Mouse (Mus musculus): ENCODE results near the gene Man1a. TPM values are rescaled to one million over a fixed set of nuclear protein-coding genes. Genes with fewer than 3 reads are reported as not detected.

Gene Man1a
- total and polyA plus RNA-seq, 2 experiments: 45.4 to 161 TPM

DNA sequence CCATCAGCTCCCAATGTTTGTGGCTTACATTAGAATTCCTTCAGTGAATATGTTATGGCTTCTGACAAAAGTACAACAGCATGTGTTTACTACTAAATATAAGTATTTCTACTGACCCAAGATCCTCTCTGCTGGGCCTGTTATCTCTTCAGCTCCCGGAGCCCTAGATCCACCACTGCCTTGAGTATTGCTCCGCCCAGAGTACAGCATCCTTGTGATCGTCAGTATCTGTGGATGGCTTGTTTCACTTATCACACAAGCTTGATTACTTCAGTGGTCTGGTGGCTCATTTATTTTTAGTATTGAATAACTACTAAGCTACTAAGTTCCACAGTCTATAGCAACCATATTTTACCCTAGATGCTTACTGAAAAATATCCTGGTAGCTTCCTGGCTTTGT is 33.1 kb downstream of the Man1a start:
- WGBS: 74% methylated on average over 3 of the region's 3 CpGs
- TF ChIP-seq POLR2A (IDR thresholded peaks at IDR 0.05; ENCODE audit: extremely low read depth, insufficient read depth, low read length) (no peak), CTCF (IDR thresholded peaks at IDR 0.05; ENCODE audit: low read depth, low read length) (no peak)
- H3K9ac ChIP-seq (ENCODE audit: low read depth, low read length): no peak overlapping the region
- peaks cover 24% of the 10 kb centered on the region; the same call in 1 of the 2 replicates for H3K79me2 ChIP-seq (ENCODE audit: control insufficient read depth, insufficient read depth, low read length)
- DNase-seq (ENCODE audit: extremely low read depth, low read depth, low spot score): no peak
- peaks cover 19% of the 10 kb centered on the region for H3K4me1 ChIP-seq (ENCODE audit: control insufficient read depth, insufficient read depth, low read length)
- H3K27ac ChIP-seq (replicated peaks; ENCODE audit: insufficient read depth, low read depth, low read length): no peak overlapping the region
- no peaks in the 10 kb centered on the region for H3K36me3 ChIP-seq (ENCODE audit: control insufficient read depth, insufficient read depth, low read length)
- H3K27me3 ChIP-seq (ENCODE audit: control insufficient read depth, insufficient read depth, low read length): no peaks in the 10 kb centered on the region
- H3K4me3 ChIP-seq (ENCODE audit: insufficient read depth, low read depth, low read length): no peak overlapping the region

- DNase-seq (ENCODE audit: extremely low read depth, low read depth, low spot score): peak; percentile 85
- Histone ChIP-seq H3K79me2 (ENCODE audit: control insufficient read depth, insufficient read depth, low read length) (peaks cover 24% of the 10 kb centered on the region; the same call in 1 of the 2 replicates), H3K9ac (ENCODE audit: low read depth, low read length) (no peak overlapping the region), H3K27ac (replicated peaks; ENCODE audit: insufficient read depth, low read depth, low read length) (no peak overlapping the region), H3K4me1 (ENCODE audit: control insufficient read depth, insufficient read depth, low read length) (peaks cover 18% of the 10 kb centered on the region), H3K4me3 (ENCODE audit: insufficient read depth, low read depth, low read length) (no peak overlapping the region), H3K36me3 (ENCODE audit: control insufficient read depth, insufficient read depth, low read length) (no peaks in the 10 kb centered on the region), H3K27me3 (ENCODE audit: control insufficient read depth, insufficient read depth, low read length) (no peaks in the 10 kb centered on the region)
- no peak for TF ChIP-seq CTCF (IDR thresholded peaks at IDR 0.05; ENCODE audit: low read depth, low read length)
- TF ChIP-seq POLR2A (IDR thresholded peaks at IDR 0.05; ENCODE audit: extremely low read depth, insufficient read depth, low read length): no peak
- 49% methylated on average over 7 of the region's 7 CpGs for WGBS
These were observed 34.1 kb downstream of the Man1a start for GRCm38 (mm10) chr10:54042212-54042840.

GRCm38 (mm10) chr10:54040261-54041165 is 35.9 kb downstream of the Man1a start:
- Histone ChIP-seq H3K27me3 (ENCODE audit: control insufficient read depth, insufficient read depth, low read length) (no peaks in the 10 kb centered on the region), H3K4me3 (ENCODE audit: insufficient read depth, low read depth, low read length) (no peak overlapping the region), H3K9ac (ENCODE audit: low read depth, low read length) (no peak overlapping the region), H3K79me2 (ENCODE audit: control insufficient read depth, insufficient read depth, low read length) (peaks cover 19% of the 10 kb centered on the region; the same call in 1 of the 2 replicates), H3K36me3 (ENCODE audit: control insufficient read depth, insufficient read depth, low read length) (peaks cover 3% of the 10 kb centered on the region; the same call in 1 of the 2 replicates), H3K4me1 (ENCODE audit: control insufficient read depth, insufficient read depth, low read length) (peaks cover 11% of the 10 kb centered on the region), H3K27ac (replicated peaks; ENCODE audit: insufficient read depth, low read depth, low read length) (peak overlapping the region; percentile 41)
- no peak for DNase-seq (ENCODE audit: extremely low read depth, low read depth, low spot score)
- 72% methylated on average over 11 of the region's 11 CpGs for WGBS
- TF ChIP-seq POLR2A (IDR thresholded peaks at IDR 0.05; ENCODE audit: extremely low read depth, insufficient read depth, low read length) (no peak), CTCF (IDR thresholded peaks at IDR 0.05; ENCODE audit: low read depth, low read length) (no peak)

DNA sequence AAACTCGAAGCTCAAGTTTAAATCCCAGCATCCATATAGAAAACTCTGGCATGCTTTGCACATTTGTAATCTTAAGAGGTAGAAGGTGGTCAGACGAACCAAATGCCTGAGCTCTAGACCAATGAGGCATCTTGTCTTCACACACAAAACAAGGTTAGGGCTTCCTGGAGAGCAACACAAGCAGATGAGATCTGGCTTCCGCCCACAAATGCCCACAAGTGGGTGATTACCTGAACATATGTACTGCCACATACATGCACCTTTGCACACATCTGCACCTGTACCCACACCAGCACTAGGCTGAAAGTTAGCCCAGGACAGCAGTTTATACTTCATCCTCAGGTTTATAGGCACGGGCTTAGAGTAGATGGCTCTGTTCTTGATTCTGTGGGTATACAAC is 36.7 kb downstream of the Man1a start:
- WGBS: 85% methylated on average over 4 of the region's 4 CpGs
- H3K9ac ChIP-seq (ENCODE audit: low read depth, low read length): no peak overlapping the region

GRCm38 (mm10) chr10:54038734-54039133 is 37.7 kb downstream of the Man1a start:
- Histone ChIP-seq H3K27ac (replicated peaks; ENCODE audit: insufficient read depth, low read depth, low read length) (no peak overlapping the region; the same call in 1 of the 2 replicates), H3K4me3 (ENCODE audit: insufficient read depth, low read depth, low read length) (no peak overlapping the region), H3K4me1 (ENCODE audit: control insufficient read depth, insufficient read depth, low read length) (peaks cover 11% of the 10 kb centered on the region), H3K36me3 (ENCODE audit: control insufficient read depth, insufficient read depth, low read length) (peaks cover 3% of the 10 kb centered on the region; the same call in 1 of the 2 replicates), H3K79me2 (ENCODE audit: control insufficient read depth, insufficient read depth, low read length) (peaks cover 19% of the 10 kb centered on the region; the same call in 1 of the 2 replicates), H3K27me3 (ENCODE audit: control insufficient read depth, insufficient read depth, low read length) (no peaks in the 10 kb centered on the region), H3K9ac (ENCODE audit: low read depth, low read length) (no peak overlapping the region)
- no peak for TF ChIP-seq CTCF (IDR thresholded peaks at IDR 0.05; ENCODE audit: low read depth, low read length)
- no peak for TF ChIP-seq POLR2A (IDR thresholded peaks at IDR 0.05; ENCODE audit: extremely low read depth, insufficient read depth, low read length)
- no peak for DNase-seq (ENCODE audit: extremely low read depth, low read depth, low spot score)
- 65% methylated on average over 10 of the region's 10 CpGs for WGBS

More for the DNA sequence above, 36.7 kb downstream of the Man1a start:
- no peak for TF ChIP-seq CTCF (IDR thresholded peaks at IDR 0.05; ENCODE audit: low read depth, low read length)
- no peak for TF ChIP-seq POLR2A (IDR thresholded peaks at IDR 0.05; ENCODE audit: extremely low read depth, insufficient read depth, low read length)
- H3K79me2 ChIP-seq (ENCODE audit: control insufficient read depth, insufficient read depth, low read length): peaks cover 19% of the 10 kb centered on the region; the same call in 1 of the 2 replicates
- H3K4me3 ChIP-seq (ENCODE audit: insufficient read depth, low read depth, low read length): no peak overlapping the region
- H3K36me3 ChIP-seq (ENCODE audit: control insufficient read depth, insufficient read depth, low read length): peaks cover 3% of the 10 kb centered on the region; the same call in 1 of the 2 replicates
- H3K4me1 ChIP-seq (ENCODE audit: control insufficient read depth, insufficient read depth, low read length): peaks cover 11% of the 10 kb centered on the region
- no peak for DNase-seq (ENCODE audit: extremely low read depth, low read depth, low spot score)
- H3K27me3 ChIP-seq (ENCODE audit: control insufficient read depth, insufficient read depth, low read length): no peaks in the 10 kb centered on the region
- peak overlapping the region; percentile 41; the same call in 1 of the 2 replicates for H3K27ac ChIP-seq (replicated peaks; ENCODE audit: insufficient read depth, low read depth, low read length)
